Mouse (Mus musculus): ENCODE results near the gene Adgrf3. TPM values are rescaled to one million over a fixed set of nuclear protein-coding genes. Genes with fewer than 3 reads are reported as not detected.

Gene Adgrf3
- polyA plus RNA-seq, 1 experiment from 2014 or later = 0.29 TPM

GRCm38 (mm10) chr5:30153222-30153621 lies 52.3 kb downstream of the Adgrf3 start:
- no peak for DNase-seq (ENCODE audit: low spot score)

- no peak for DNase-seq (ENCODE audit: low spot score)
Measured at GRCm38 (mm10) chr5:30152413-30152812, 53.1 kb downstream of the Adgrf3 start.

- no peak for DNase-seq (ENCODE audit: low spot score)
Measured at GRCm38 (mm10) chr5:30152007-30152406, 53.5 kb downstream of the Adgrf3 start.

- no peak for DNase-seq (ENCODE audit: low spot score)
Measured at GRCm38 (mm10) chr5:30148133-30148920, 57.2 kb downstream of the Adgrf3 start.

GRCm38 (mm10) chr5:30146526-30146925 lies 59.0 kb downstream of the Adgrf3 start:
- no peak for DNase-seq (ENCODE audit: low spot score)

MicroRNA genes within 50 kb of the gene (microRNA counts, 519-probe panel; counts per million panel counts)
- 473 counts per million, percentile 71 among the panel's probes with 10 or more counts for microRNA mmu-miR-1960

Small RNA genes lying within 50 kb of the gene (microRNA-seq; reads per million reads assigned to microRNA genes)
- gene Mir1960 (ENCODE audit: borderline number of aligned reads) = 5.4 reads per million, percentile 7 among the genes with 10 or more reads in this experiment

Other genes starting within 250 kb of the Adgrf3 start
- gene Il6, start 192.6 kb downstream of the Adgrf3 start, polyA plus RNA-seq (2015; fragmentation: Nextera tagmentation; extraction: Ambion mirVana) = 0.67 and 0.77 TPM in 2 replicates
- 292 and 327 TPM in 2 replicates for gene Tyms, start 132.1 kb downstream of the Adgrf3 start, polyA plus RNA-seq (2015; fragmentation: Nextera tagmentation; extraction: Ambion mirVana)
- gene Garem2, start 100.6 kb downstream of the Adgrf3 start, polyA plus RNA-seq (2015; fragmentation: Nextera tagmentation; extraction: Ambion mirVana) = 0.05 and 0.09 TPM in 2 replicates
- not detected in 2 replicates for gene 3110082J24Rik, start 99.6 kb downstream of the Adgrf3 start, polyA plus RNA-seq (2015; fragmentation: Nextera tagmentation; extraction: Ambion mirVana)
- gene Hadha, start 50.6 kb downstream of the Adgrf3 start, polyA plus RNA-seq (2015; fragmentation: Nextera tagmentation; extraction: Ambion mirVana) = 111 and 124 TPM in 2 replicates
- 182 and 193 TPM in 2 replicates for gene Hadhb, start 50.5 kb downstream of the Adgrf3 start, polyA plus RNA-seq (2015; fragmentation: Nextera tagmentation; extraction: Ambion mirVana)
- gene Selenoi, start 26.9 kb upstream of the Adgrf3 start, polyA plus RNA-seq (2015; fragmentation: Nextera tagmentation; extraction: Ambion mirVana) = 12.7 and 13.3 TPM in 2 replicates
- gene Drc1, start 75.7 kb upstream of the Adgrf3 start, polyA plus RNA-seq (2015; fragmentation: Nextera tagmentation; extraction: Ambion mirVana) = 10.5 and 10.8 TPM in 2 replicates

Measured in thymus, postnatal 0 days (tissue).